Mouse (Mus musculus) frontal cortex, postnatal 10 days (tissue): Measurements from ENCODE around the gene Plekhh2.

Experiments
- DNase-seq, 2 experiments: peaks; one replicate each; pipeline ENCODE4 v3.0.0; 2022; ENCODE audit warnings: low spot score in 2 of 2, mixed read lengths in 1 of 2

The Plekhh2 gene

GRCm38 (mm10) chr17:84573940-84574339 lies 62.2 kb downstream of the Plekhh2 start:
- DNase-seq: no peak

- DNase-seq: no peak
Measured at GRCm38 (mm10) chr17:84575108-84575507, 63.4 kb downstream of the Plekhh2 start.

- no peak for DNase-seq
Measured at GRCm38 (mm10) chr17:84576621-84577293, 65.1 kb downstream of the Plekhh2 start.

- DNase-seq: no peak
Measured at GRCm38 (mm10) chr17:84579249-84579648, 67.6 kb downstream of the Plekhh2 start.

- no peak for DNase-seq
Measured at GRCm38 (mm10) chr17:84579817-84580216, 68.1 kb downstream of the Plekhh2 start.

- no peak for DNase-seq
Measured at GRCm38 (mm10) chr17:84580821-84581220, 69.1 kb downstream of the Plekhh2 start.

- no peak for DNase-seq
Measured at GRCm38 (mm10) chr17:84581740-84582414, 70.2 kb downstream of the Plekhh2 start.

- no peak for DNase-seq
Measured at GRCm38 (mm10) chr17:84584107-84584506, 72.4 kb downstream of the Plekhh2 start.

GRCm38 (mm10) chr17:84585104-84585503 lies 73.4 kb downstream of the Plekhh2 start:
- peak in 1 of 2 experiments; percentile 30 for DNase-seq

- no peak for DNase-seq
Measured at GRCm38 (mm10) chr17:84590065-84590464, 78.4 kb downstream of the Plekhh2 start.

- no peak for DNase-seq
Measured at GRCm38 (mm10) chr17:84591431-84592150, 79.9 kb downstream of the Plekhh2 start.

- no peak for DNase-seq
Measured at GRCm38 (mm10) chr17:84596015-84596441, 84.3 kb downstream of the Plekhh2 start.

- no peak for DNase-seq
Measured at GRCm38 (mm10) chr17:84596501-84596900, 84.8 kb downstream of the Plekhh2 start.

- no peak for DNase-seq
Measured at GRCm38 (mm10) chr17:84597859-84598258, 86.2 kb downstream of the Plekhh2 start.

- DNase-seq: no peak
Measured at GRCm38 (mm10) chr17:84598928-84599327, 87.2 kb downstream of the Plekhh2 start.

GRCm38 (mm10) chr17:84600051-84600983 lies 88.6 kb downstream of the Plekhh2 start:
- DNase-seq: no peak

- no peak for DNase-seq
Measured at GRCm38 (mm10) chr17:84601805-84602204, 90.1 kb downstream of the Plekhh2 start.

- DNase-seq: no peak
Measured at GRCm38 (mm10) chr17:84603202-84603627, 91.5 kb downstream of the Plekhh2 start.

- no peak for DNase-seq
Measured at GRCm38 (mm10) chr17:84603709-84604420, 92.2 kb downstream of the Plekhh2 start.

- no peak for DNase-seq
Measured at GRCm38 (mm10) chr17:84606976-84607375, 95.3 kb downstream of the Plekhh2 start.

GRCm38 (mm10) chr17:84607617-84608016 lies 95.9 kb downstream of the Plekhh2 start:
- DNase-seq: no peak
